Mouse (Mus musculus): ENCODE data around the gene Rrp36. TPM values are rescaled to one million over a fixed set of nuclear protein-coding genes. Genes with fewer than 3 reads are reported as not detected.

Gene Rrp36
- total RNA-seq, 2 experiments from 2014 or later: 8.4 to 11.8 TPM

DNA sequence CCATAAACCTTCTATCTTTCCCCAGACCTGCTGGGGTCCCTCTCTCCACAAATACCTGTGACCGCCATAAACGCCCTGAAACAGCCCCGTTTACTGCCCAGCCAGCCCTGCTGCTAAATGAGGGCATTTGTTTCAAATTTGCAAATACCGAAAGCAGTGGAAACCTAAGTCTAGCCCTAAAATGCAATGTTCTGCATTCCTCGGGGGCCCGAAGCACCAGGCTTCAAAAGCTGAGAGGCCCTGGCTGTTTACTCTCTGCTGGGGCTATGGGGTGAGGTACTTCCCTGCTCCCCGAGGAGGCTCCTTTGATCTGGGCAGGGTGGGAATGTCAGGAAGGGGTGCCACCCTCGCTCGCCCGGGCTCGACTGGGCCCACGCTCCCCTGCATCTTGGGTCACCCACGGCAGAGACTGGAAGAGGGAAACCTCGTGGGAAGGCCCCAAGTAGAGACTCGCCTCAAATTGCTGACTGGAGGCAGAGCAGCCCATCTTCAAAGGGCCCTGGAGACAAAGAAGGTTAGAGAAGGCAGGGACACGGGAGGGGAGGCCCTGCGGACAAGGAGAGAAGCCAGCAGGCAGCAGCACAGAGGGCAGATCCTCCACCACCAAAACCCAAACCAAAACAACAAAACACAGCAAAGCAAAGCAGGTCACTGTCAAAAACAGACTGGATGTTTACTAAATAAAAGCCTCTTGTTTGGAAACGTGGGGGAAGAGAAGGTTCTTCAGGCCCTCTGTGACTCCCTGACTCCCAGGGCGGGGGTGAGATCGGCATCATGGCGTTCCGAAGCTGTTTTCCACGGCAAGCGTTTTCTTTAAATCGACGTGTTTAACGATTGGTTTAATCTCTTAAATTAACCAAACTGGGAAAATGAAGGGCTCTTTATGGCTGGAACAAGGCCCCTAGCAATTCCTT, 55.1 kb downstream of the Rrp36 start:
- DNase-seq (ENCODE audit: low spot score): no peak

DNA sequence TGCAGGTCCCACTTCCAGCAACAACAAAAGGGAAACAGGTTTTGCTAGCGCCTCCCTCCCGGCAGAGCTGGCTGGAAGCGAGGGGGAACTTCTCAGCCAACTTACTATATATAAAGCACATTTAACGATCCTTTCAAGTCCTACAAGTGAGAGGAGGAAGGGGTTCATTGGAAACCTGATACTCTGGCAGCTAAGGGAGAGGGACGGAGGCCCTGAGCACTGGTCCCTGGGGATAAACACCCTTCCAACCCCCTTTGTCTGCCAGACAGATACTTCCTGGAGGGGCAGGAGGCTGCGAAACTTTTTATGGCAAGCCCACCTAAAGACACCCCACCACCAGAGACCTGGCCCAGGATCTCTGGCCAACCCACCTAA, 55.8 kb downstream of the Rrp36 start:
- no peak for DNase-seq (ENCODE audit: low spot score)

- no peak for DNase-seq (ENCODE audit: low spot score)
These were observed 56.4 kb downstream of the Rrp36 start for GRCm38 (mm10) chr17:46617799-46618198.

Other genes starting within 250 kb of the Rrp36 start
- under 1 TPM; 0.28 to 0.59 TPM for gene Crip3, start 245.4 kb downstream of the Rrp36 start, total RNA-seq (2021)
- gene Slc22a7, start 235.9 kb downstream of the Rrp36 start, total RNA-seq (2021): under 1 TPM in 1 of 2 experiments, not detected in 1; 0.14 TPM
- gene Ttbk1, start 186.7 kb downstream of the Rrp36 start, total RNA-seq (2021): under 1 TPM; 0.05 to 0.23 TPM
- gene Dnph1, start 177.6 kb downstream of the Rrp36 start, total RNA-seq (2021): 1 to 10 TPM; 5.0 to 6.4 TPM
- 10 to 100 TPM; 13.6 to 14.4 TPM for gene Cul9, start 128.0 kb downstream of the Rrp36 start, total RNA-seq (2021)
- gene Srf, start 118.2 kb downstream of the Rrp36 start, total RNA-seq (2021): 10 to 100 TPM; 80.0 to 87.2 TPM
- gene Ptk7, start 44.8 kb downstream of the Rrp36 start, total RNA-seq (2021): under 1 TPM; 0.30 to 0.38 TPM
- gene Klc4, start 28.3 kb downstream of the Rrp36 start, total RNA-seq (2021): 10 to 100 TPM; 12.6 to 13.4 TPM
- 100 to 1,000 TPM; 104 TPM for gene Mrpl2, start 28.1 kb downstream of the Rrp36 start, total RNA-seq (2021)
- 1 to 10 TPM; 3.4 to 4.1 TPM for gene Cul7, start 24.0 kb downstream of the Rrp36 start, total RNA-seq (2021)
- gene Mea1, start 4.4 kb upstream of the Rrp36 start, total RNA-seq (2021): 10 to 100 TPM; 41.3 to 48.6 TPM
- 10 to 100 TPM; 64.7 to 90.2 TPM for gene Klhdc3, start 6.6 kb upstream of the Rrp36 start, total RNA-seq (2021)
- 10 to 100 TPM; 26.4 to 28.3 TPM for gene Ppp2r5d, start 30.8 kb upstream of the Rrp36 start, total RNA-seq (2021)
- gene Pex6, start 37.1 kb upstream of the Rrp36 start, total RNA-seq (2021): 10 to 100 TPM; 13.6 to 15.0 TPM
- gene Gnmt, start 54.8 kb upstream of the Rrp36 start, total RNA-seq (2021): 1 to 10 TPM; 2.2 to 3.4 TPM
- 1 to 10 TPM; 7.0 to 8.2 TPM for gene Cnpy3, start 77.9 kb upstream of the Rrp36 start, total RNA-seq (2021)
- not detected for gene Ptcra, start 89.4 kb upstream of the Rrp36 start, total RNA-seq (2021)
- gene 2310039H08Rik, start 98.3 kb upstream of the Rrp36 start, total RNA-seq (2021): 10 to 100 TPM; 38.2 to 40.1 TPM
- gene Rpl7l1, start 108.3 kb upstream of the Rrp36 start, total RNA-seq (2021): 10 to 100 TPM; 36.7 to 37.9 TPM
- gene Bicral, start 184.1 kb upstream of the Rrp36 start, total RNA-seq (2021): 10 to 100 TPM in 1 of 2 experiments, 1 to 10 TPM in 1; 9.3 to 13.7 TPM
- 1 to 10 TPM; 7.1 to 7.4 TPM for gene Tbcc, start 216.3 kb upstream of the Rrp36 start, total RNA-seq (2021)
- gene Prph2, start 236.1 kb upstream of the Rrp36 start, total RNA-seq (2021): not detected

Data from gastrocnemius, adult 18-20 months (tissue).